Mouse (Mus musculus): ENCODE results near the gene Proser1. TPM values are rescaled to one million over a fixed set of nuclear protein-coding genes. Genes with fewer than 3 reads are reported as not detected.

The Proser1 gene
- polyA plus RNA-seq, 1 experiment, result 6.5 TPM

DNA sequence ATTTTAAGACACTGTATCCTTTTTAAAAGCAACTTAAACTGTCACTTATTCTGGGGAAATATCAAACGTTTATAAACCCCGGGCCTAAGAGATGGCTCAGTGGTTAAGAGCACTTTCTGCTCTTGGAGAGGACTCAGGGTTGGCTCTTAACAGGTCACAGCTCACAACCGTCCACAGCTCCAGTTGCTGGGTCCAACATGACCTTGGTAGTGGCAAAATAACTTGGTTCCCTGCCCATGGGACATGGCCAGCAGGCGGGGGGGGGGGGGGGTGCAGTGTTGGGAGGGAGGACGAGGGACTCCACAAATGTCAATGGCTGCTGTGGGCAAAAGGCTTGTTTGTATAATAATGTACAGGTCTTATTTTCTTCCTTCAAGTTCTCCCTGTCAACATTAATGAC lies 3.9 kb downstream of the Proser1 start:
- H3K79me2 ChIP-seq (ENCODE audit: control insufficient read depth, insufficient read depth), result peaks cover 71% of the 10 kb centered on the region
- H3ac ChIP-seq (ENCODE audit: control insufficient read depth, insufficient read length), result no peak overlapping the region
- H3K36me3 ChIP-seq (ENCODE audit: control insufficient read depth, insufficient read depth), result no peaks in the 10 kb centered on the region
- no peak overlapping the region for H3K4me3 ChIP-seq
- TF ChIP-seq MYOG (IDR thresholded peaks at IDR 0.05; ENCODE audit: control insufficient read depth in 1 of 3, insufficient read depth in 1 of 3, insufficient read length in 2 of 3, low read depth in 2 of 3), result no peak
- TF ChIP-seq TCF12 (IDR thresholded peaks at IDR 0.05; ENCODE audit: insufficient read depth, poor library complexity, severe bottlenecking), result no peak
- TF ChIP-seq MAX (IDR thresholded peaks at IDR 0.05; ENCODE audit: low read depth), result no peak
- TF ChIP-seq SRF (IDR thresholded peaks at IDR 0.05; ENCODE audit: control insufficient read depth, insufficient read length, low read depth), result no peak
- no peak for TF ChIP-seq CEBPB (IDR thresholded peaks at IDR 0.05; ENCODE audit: insufficient read depth, poor library complexity, severe bottlenecking)
- TF ChIP-seq REST (IDR thresholded peaks at IDR 0.05; ENCODE audit: insufficient read depth, insufficient read length), result no peak
- TF ChIP-seq TCF3 (IDR thresholded peaks at IDR 0.05; ENCODE audit: insufficient read length, low read depth), result no peak
- no peak for TF ChIP-seq E2F4 (IDR thresholded peaks at IDR 0.05; ENCODE audit: insufficient read depth)
- no peak for TF ChIP-seq POLR2AphosphoS2 (IDR thresholded peaks at IDR 0.05; ENCODE audit: insufficient read length, low read depth)
- no peak for TF ChIP-seq USF1 (IDR thresholded peaks at IDR 0.05; ENCODE audit: low read depth)
- no peak for TF ChIP-seq POLR2A (IDR thresholded peaks at IDR 0.05; ENCODE audit: insufficient read length, low read depth)
- no peaks in the 10 kb centered on the region for H3K27me3 ChIP-seq (ENCODE audit: control insufficient read depth, insufficient read depth, insufficient read length)
- H3K4me2 ChIP-seq (ENCODE audit: low read depth), result no peak overlapping the region

DNA sequence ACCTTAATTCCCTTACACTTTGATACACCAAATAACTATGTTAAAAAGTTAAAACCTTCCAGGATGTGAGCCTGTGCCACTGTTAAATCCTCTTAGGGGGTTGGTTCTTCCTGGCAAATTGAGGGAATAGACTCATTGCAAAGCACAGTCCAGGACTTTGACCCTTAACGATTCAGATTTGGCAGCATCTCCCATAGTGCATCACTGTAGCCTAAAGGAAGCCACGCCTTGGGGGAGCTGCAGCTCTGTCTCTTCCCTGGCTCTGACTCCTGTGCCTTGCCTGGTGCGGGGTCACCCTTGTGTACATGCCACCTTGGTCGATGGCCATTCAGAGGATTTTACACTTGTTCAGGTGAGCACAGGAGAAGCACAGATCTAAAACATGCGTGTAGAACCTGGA lies 6.2 kb downstream of the Proser1 start:
- Histone ChIP-seq H3K79me2 (ENCODE audit: control insufficient read depth, insufficient read depth) (peaks cover 54% of the 10 kb centered on the region), H3K4me3 (no peak overlapping the region), H3K36me3 (ENCODE audit: control insufficient read depth, insufficient read depth) (peaks cover 16% of the 10 kb centered on the region), H3ac (ENCODE audit: control insufficient read depth, insufficient read length) (no peak overlapping the region), H3K27me3 (ENCODE audit: control insufficient read depth, insufficient read depth, insufficient read length) (no peaks in the 10 kb centered on the region), H3K4me2 (ENCODE audit: low read depth) (no peak overlapping the region)
- TF ChIP-seq MYOD1 (IDR thresholded peaks at IDR 0.05; ENCODE audit: control insufficient read depth in 1 of 3, insufficient read length in 2 of 3, low read depth in 2 of 3) (no peak), E2F4 (IDR thresholded peaks at IDR 0.05; ENCODE audit: insufficient read depth) (no peak), MYOG (IDR thresholded peaks at IDR 0.05; ENCODE audit: control insufficient read depth in 1 of 3, insufficient read depth in 1 of 3, insufficient read length in 2 of 3, low read depth in 2 of 3) (no peak), SRF (IDR thresholded peaks at IDR 0.05; ENCODE audit: control insufficient read depth, insufficient read length, low read depth) (no peak), POLR2AphosphoS2 (IDR thresholded peaks at IDR 0.05; ENCODE audit: insufficient read length, low read depth) (no peak), REST (IDR thresholded peaks at IDR 0.05; ENCODE audit: insufficient read depth, insufficient read length) (no peak)

GRCm38 (mm10) chr3:53472061-53472460 lies 8.6 kb downstream of the Proser1 start:
- Histone ChIP-seq H3K36me3 (ENCODE audit: control insufficient read depth, insufficient read depth) (peaks cover 30% of the 10 kb centered on the region), H3K27me3 (ENCODE audit: control insufficient read depth, insufficient read depth, insufficient read length) (no peaks in the 10 kb centered on the region), H3K4me2 (ENCODE audit: low read depth) (no peak overlapping the region), H3K79me2 (ENCODE audit: control insufficient read depth, insufficient read depth) (peaks cover 29% of the 10 kb centered on the region), H3K4me3 (no peak overlapping the region), H3ac (ENCODE audit: control insufficient read depth, insufficient read length) (no peak overlapping the region)
- no peak for TF ChIP-seq CEBPB (IDR thresholded peaks at IDR 0.05; ENCODE audit: insufficient read depth, poor library complexity, severe bottlenecking)
- no peak for TF ChIP-seq MYOD1 (IDR thresholded peaks at IDR 0.05; ENCODE audit: control insufficient read depth in 1 of 3, insufficient read length in 2 of 3, low read depth in 2 of 3)
- TF ChIP-seq MAX (IDR thresholded peaks at IDR 0.05; ENCODE audit: low read depth), result no peak
- TF ChIP-seq POLR2AphosphoS2 (IDR thresholded peaks at IDR 0.05; ENCODE audit: insufficient read length, low read depth), result no peak
- no peak for TF ChIP-seq TCF12 (IDR thresholded peaks at IDR 0.05; ENCODE audit: insufficient read depth, poor library complexity, severe bottlenecking)

DNA sequence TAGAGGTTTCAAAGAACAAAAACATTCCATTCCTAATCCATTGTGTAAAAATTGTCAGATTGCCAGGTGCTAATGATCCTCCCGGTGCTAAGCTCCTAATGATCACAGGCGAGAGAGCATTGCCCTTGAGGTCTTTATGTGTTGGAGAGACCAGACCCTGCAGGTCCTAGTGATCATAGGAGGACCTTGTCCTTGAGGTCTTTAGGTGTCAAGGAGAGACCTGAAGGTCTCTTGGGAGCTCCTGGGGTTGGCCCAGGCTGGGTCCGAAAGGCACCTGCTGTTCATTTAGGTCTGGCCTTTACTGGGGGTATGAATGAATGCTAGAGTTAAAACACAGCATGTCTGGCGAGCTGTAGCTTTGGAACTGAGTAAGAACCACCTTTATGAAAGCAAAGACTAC lies 10.7 kb downstream of the Proser1 start:
- Histone ChIP-seq H3K4me2 (ENCODE audit: low read depth) (no peak overlapping the region), H3K36me3 (ENCODE audit: control insufficient read depth, insufficient read depth) (peaks cover 30% of the 10 kb centered on the region), H3ac (ENCODE audit: control insufficient read depth, insufficient read length) (no peak overlapping the region), H3K27me3 (ENCODE audit: control insufficient read depth, insufficient read depth, insufficient read length) (no peaks in the 10 kb centered on the region), H3K4me3 (no peak overlapping the region), H3K79me2 (ENCODE audit: control insufficient read depth, insufficient read depth) (peaks cover 8% of the 10 kb centered on the region)
- TF ChIP-seq MYOD1 (IDR thresholded peaks at IDR 0.05; ENCODE audit: control insufficient read depth in 1 of 3, insufficient read length in 2 of 3, low read depth in 2 of 3) (no peak), TCF3 (IDR thresholded peaks at IDR 0.05; ENCODE audit: insufficient read length, low read depth) (no peak), POLR2A (IDR thresholded peaks at IDR 0.05; ENCODE audit: insufficient read length, low read depth) (no peak), E2F4 (IDR thresholded peaks at IDR 0.05; ENCODE audit: insufficient read depth) (no peak), CEBPB (IDR thresholded peaks at IDR 0.05; ENCODE audit: insufficient read depth, poor library complexity, severe bottlenecking) (no peak), REST (IDR thresholded peaks at IDR 0.05; ENCODE audit: insufficient read depth, insufficient read length) (no peak), USF1 (IDR thresholded peaks at IDR 0.05; ENCODE audit: low read depth) (no peak), POLR2AphosphoS2 (IDR thresholded peaks at IDR 0.05; ENCODE audit: insufficient read length, low read depth) (no peak), SRF (IDR thresholded peaks at IDR 0.05; ENCODE audit: control insufficient read depth, insufficient read length, low read depth) (no peak), TCF12 (IDR thresholded peaks at IDR 0.05; ENCODE audit: insufficient read depth, poor library complexity, severe bottlenecking) (no peak), MYOG (IDR thresholded peaks at IDR 0.05; ENCODE audit: control insufficient read depth in 1 of 3, insufficient read depth in 1 of 3, insufficient read length in 2 of 3, low read depth in 2 of 3) (no peak), MAX (IDR thresholded peaks at IDR 0.05; ENCODE audit: low read depth) (no peak)

DNA sequence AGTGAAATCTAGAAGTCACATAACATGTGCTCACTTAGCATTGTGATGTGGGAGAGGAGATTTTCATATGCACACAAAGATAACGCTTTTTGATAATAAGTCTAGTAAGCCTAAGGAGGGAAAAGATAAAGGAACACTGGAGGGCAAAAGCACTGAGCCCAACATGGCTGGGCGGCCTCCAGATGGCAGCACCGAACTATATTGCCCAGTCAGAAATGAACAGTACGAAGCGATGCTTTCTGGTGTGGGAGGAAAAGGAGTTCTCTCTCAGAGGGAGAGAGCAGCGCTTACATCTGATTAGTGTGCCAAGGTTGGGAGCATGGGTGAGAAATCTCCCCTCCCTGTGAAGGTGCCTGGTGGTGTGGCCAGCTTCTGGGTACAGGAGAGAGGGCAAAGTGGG lies 12.4 kb downstream of the Proser1 start:
- H3K36me3 ChIP-seq (ENCODE audit: control insufficient read depth, insufficient read depth), result peaks cover 30% of the 10 kb centered on the region
- TF ChIP-seq USF1 (IDR thresholded peaks at IDR 0.05; ENCODE audit: low read depth) (no peak), TCF3 (IDR thresholded peaks at IDR 0.05; ENCODE audit: insufficient read length, low read depth) (no peak), CEBPB (IDR thresholded peaks at IDR 0.05; ENCODE audit: insufficient read depth, poor library complexity, severe bottlenecking) (no peak), MYOD1 (IDR thresholded peaks at IDR 0.05; ENCODE audit: control insufficient read depth in 1 of 3, insufficient read length in 2 of 3, low read depth in 2 of 3) (no peak), E2F4 (IDR thresholded peaks at IDR 0.05; ENCODE audit: insufficient read depth) (no peak), POLR2AphosphoS2 (IDR thresholded peaks at IDR 0.05; ENCODE audit: insufficient read length, low read depth) (no peak), SRF (IDR thresholded peaks at IDR 0.05; ENCODE audit: control insufficient read depth, insufficient read length, low read depth) (no peak), POLR2A (IDR thresholded peaks at IDR 0.05; ENCODE audit: insufficient read length, low read depth) (no peak), MAX (IDR thresholded peaks at IDR 0.05; ENCODE audit: low read depth) (no peak), REST (IDR thresholded peaks at IDR 0.05; ENCODE audit: insufficient read depth, insufficient read length) (no peak), MYOG (IDR thresholded peaks at IDR 0.05; ENCODE audit: control insufficient read depth in 1 of 3, insufficient read depth in 1 of 3, insufficient read length in 2 of 3, low read depth in 2 of 3) (no peak), TCF12 (IDR thresholded peaks at IDR 0.05; ENCODE audit: insufficient read depth, poor library complexity, severe bottlenecking) (no peak)
- H3K4me2 ChIP-seq (ENCODE audit: low read depth), result no peak overlapping the region
- no peak overlapping the region for H3ac ChIP-seq (ENCODE audit: control insufficient read depth, insufficient read length)
- no peaks in the 10 kb centered on the region for H3K79me2 ChIP-seq (ENCODE audit: control insufficient read depth, insufficient read depth)
- no peaks in the 10 kb centered on the region for H3K27me3 ChIP-seq (ENCODE audit: control insufficient read depth, insufficient read depth, insufficient read length)
- no peak overlapping the region for H3K4me3 ChIP-seq

Data from myocyte (in vitro differentiated cells).